In the genomic region with DNA sequence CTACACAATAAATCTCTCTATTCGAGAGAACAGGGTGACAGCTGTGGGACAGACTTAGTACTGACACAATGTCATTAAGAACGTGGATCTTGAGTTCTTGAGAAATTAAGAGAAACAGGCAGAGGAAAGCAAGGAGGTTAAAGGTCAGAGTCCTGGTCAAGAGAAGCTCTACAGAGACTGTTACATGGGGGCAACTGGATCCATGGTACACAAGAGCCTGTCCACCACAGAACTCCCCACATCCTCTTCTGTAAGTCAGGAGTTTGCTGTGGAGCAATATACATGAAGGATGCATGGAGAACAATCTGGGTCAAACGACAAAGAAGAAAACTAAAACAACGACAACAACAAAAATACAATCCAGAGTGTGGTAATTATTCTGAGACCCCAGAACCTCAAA, we compare ENCODE assay signal across 22 mouse cellular contexts.
A peak's percentile ranks its signal among the peaks of the same experiment; 100 is the strongest.
DNase-seq lines count a peak whose midpoint lies in the region; ATAC-seq and TF ChIP-seq lines count a peak whose summit lies in the region.
"Had no signal": no experiment of that assay in that cellular context is flagged by ENCODE, and none has a peak within 500 bp of the region (broad histone marks: within the 10 kb centered on the region; RNA-seq: fewer than 3 reads in every experiment).

No protein-coding gene starts in this region.

- no peaks in the 10 kb centered on the region for H3K9me3 ChIP-seq in liver, postnatal 0 days (ENCODE audit: low read length)
- H3K9me3 ChIP-seq: embryonic facial prominence, embryonic 15.5 days; forebrain, embryonic 10.5 days; heart, embryonic 15.5 days; hindbrain, embryonic 13.5 days had no signal

- H3K27ac ChIP-seq in liver, postnatal 0 days (ENCODE audit: low read depth): peak overlapping the region; percentile 35; the same call in 1 of the 2 replicates
- peak overlapping the region; percentile 42; the same call in 1 of the 2 replicates for H3K27ac ChIP-seq in bone marrow, adult 2 months (ENCODE audit: control insufficient read depth, insufficient read depth, low read depth, low read length, poor library complexity)
- H3K27ac ChIP-seq: embryonic facial prominence, embryonic 15.5 days; forebrain, embryonic 10.5 days; heart, adult 2 months; heart, embryonic 15.5 days; hindbrain, embryonic 13.5 days; hindbrain, postnatal 0 days had no signal

- H3K27me3 ChIP-seq in liver, postnatal 0 days (ENCODE audit: insufficient read depth, low read length): no peaks in the 10 kb centered on the region
- H3K27me3 ChIP-seq: embryonic facial prominence, embryonic 15.5 days; heart, embryonic 15.5 days; hindbrain, embryonic 13.5 days had no signal

- no peak for ATAC-seq in liver, postnatal 0 days
- ATAC-seq in megakaryocyte progenitor cell, adult 5-6 weeks (replicated peaks; ENCODE audit: poor library complexity): peak; percentile 37; the same call in 1 of the 2 replicates
- ATAC-seq: forebrain, embryonic 14.5 days; hindbrain, postnatal 0 days had no signal

- H3K4me2 ChIP-seq in liver, postnatal 0 days (ENCODE audit: low read depth, low read length): no peak overlapping the region
- H3K4me2 ChIP-seq: embryonic facial prominence, embryonic 15.5 days; heart, embryonic 11.5 days; heart, embryonic 15.5 days; hindbrain, embryonic 13.5 days had no signal

- no peak overlapping the region for H3K4me3 ChIP-seq in liver, postnatal 0 days (ENCODE audit: low read depth, low read length)
- H3K4me3 ChIP-seq in bone marrow, adult 2 months (replicated peaks; ENCODE audit: control insufficient read depth, low read depth, low read length): no peak overlapping the region
- H3K4me3 ChIP-seq: embryonic facial prominence, embryonic 15.5 days; erythroblast, embryonic 14.5 days; forebrain, embryonic 10.5 days; heart, adult 2 months; heart, embryonic 15.5 days; hindbrain, embryonic 13.5 days had no signal

- no peak for DNase-seq in liver, postnatal 0 days
- DNase-seq in liver: no peak
- peak; percentile 9 for DNase-seq in embryo, embryonic 10.5 days (ENCODE audit: low spot score)
- DNase-seq in gastrocnemius, adult 18-20 months (ENCODE audit: low spot score): no peak
- DNase-seq: adrenal gland, adult 8-10 months; adrenal gland, postnatal 36 days; cerebellum, adult 11 months; cerebellum, adult 8-10 months; cerebellum, postnatal 14 days; gastrocnemius, postnatal 10 days; heart, adult 2 months; heart, postnatal 14 days had no signal

- H3K4me1 ChIP-seq in liver, postnatal 0 days (ENCODE audit: insufficient read depth): no peaks in the 10 kb centered on the region
- H3K4me1 ChIP-seq in bone marrow, adult 2 months (ENCODE audit: control insufficient read depth, insufficient read depth, low read length): no peaks in the 10 kb centered on the region; the same call in 1 of the 2 replicates
- H3K4me1 ChIP-seq: embryonic facial prominence, embryonic 15.5 days; forebrain, embryonic 10.5 days; heart, embryonic 15.5 days; hindbrain, embryonic 13.5 days had no signal

- no peak for TF ChIP-seq CTCF in liver, postnatal 0 days (IDR thresholded peaks at IDR 0.05; ENCODE audit: low read depth)
- TF ChIP-seq CTCF in bone marrow, adult 2 months (IDR thresholded peaks at IDR 0.05; ENCODE audit: control insufficient read depth, insufficient read depth, low read length): no peak

- no peak for TF ChIP-seq EP300 in liver, postnatal 0 days (IDR thresholded peaks at IDR 0.05; ENCODE audit: low read depth)

- H3K36me3 ChIP-seq in liver, postnatal 0 days (replicated peaks; ENCODE audit: insufficient read depth, low read length): no peaks in the 10 kb centered on the region
- H3K36me3 ChIP-seq: embryonic facial prominence, embryonic 15.5 days; forebrain, embryonic 10.5 days; heart, embryonic 15.5 days; hindbrain, embryonic 13.5 days had no signal

- H3K9ac ChIP-seq in liver, postnatal 0 days (replicated peaks): no peak overlapping the region
- H3K9ac ChIP-seq: embryonic facial prominence, embryonic 15.5 days; heart, embryonic 15.5 days; hindbrain, embryonic 13.5 days had no signal

- TF ChIP-seq POLR2A in bone marrow, adult 2 months (IDR thresholded peaks at IDR 0.05; ENCODE audit: borderline replicate concordance, control insufficient read depth, low read depth, low read length): no peak

- 63% methylated on average over 4 of the region's 4 CpGs for WGBS in liver, postnatal 0 days (ENCODE audit: insufficient replicate concordance)
- 58% methylated on average over 4 of the region's 4 CpGs for WGBS in bone marrow, adult 2 months
